Mouse (Mus musculus) monocyte, adult 2 months (primary cell): ENCODE results near the gene Ndufb5.
"Not testable (repeated sequence)": the region's sequence is repeated elsewhere in the genome, so short reads cannot be mapped to it uniquely, and the experiment has no call there.

ENCODE experiments used
- DNase-seq, 2 experiments: peaks; one replicate each; pipeline ENCODE4 v3.0.0; 2022; ENCODE audit warnings: low spot score in 2 of 2, low read depth in 1 of 2

The Ndufb5 gene

DNA sequence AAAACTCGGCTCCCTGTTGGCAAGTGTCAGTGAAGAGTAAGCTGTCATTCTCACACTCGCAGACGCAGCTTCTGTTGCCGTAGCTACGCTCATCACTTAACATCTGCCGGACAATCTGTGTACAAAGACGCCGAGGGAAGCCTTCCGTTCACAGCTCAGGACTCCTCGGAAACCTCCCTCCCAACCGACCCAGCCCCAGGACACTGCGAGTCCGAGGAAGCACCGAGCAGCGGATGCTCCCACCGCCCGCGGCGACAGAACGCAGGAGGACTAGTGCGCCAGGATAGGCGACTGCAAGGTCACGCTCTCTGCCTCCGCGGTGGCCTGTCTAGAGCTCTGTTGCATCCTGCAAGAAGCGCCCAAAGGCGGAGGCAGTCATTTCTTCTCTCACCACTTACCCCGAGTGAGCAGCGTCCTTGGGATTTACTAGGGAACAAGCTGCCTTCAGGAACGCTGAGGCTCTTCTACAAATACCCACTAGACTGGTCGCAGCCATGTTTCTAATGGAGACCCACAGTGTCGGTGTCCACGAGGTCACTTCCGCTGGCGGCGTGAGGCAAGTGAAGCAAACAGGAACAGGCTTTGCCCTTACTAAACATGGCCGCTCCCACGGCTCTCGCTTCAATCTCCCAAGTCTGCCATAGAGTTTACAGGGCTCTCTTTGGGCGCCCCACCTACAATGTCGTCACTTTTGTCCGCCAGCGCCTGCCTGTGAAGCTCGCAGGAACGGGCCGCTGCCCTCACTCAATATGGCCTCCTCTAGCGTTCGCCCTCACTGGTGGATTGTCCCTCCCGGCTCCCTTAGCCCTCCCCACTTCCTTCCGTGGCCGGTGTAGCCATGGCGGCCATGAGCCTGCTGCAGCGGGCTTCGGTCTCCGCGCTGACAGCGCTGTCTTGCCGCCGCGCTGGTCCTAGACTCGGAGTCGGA is at the start of gene Ndufb5:
Ndufb5 (plus strand) TSS at position 747 of the 928 bp plus-strand sequence.
- peak; percentile 94 to 98 for DNase-seq

DNA sequence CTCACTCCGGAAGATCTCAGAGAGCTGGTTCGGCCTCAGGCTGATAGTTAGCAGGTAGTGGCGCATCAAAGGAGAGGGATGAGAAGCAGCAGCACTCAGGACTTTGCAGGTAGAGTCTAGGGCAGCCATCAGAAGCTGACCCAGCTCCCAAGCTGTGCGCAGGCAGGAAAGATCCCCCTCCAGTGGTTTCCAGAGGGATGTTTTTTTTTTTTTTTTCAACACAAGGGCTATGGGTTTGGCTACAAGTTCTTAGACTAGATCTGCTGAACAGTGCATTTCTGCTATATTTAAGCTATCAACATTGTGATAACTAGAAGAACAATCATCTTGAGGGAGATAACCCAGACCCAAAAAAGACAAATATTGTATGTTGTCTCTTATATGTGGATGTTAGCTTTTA is 49.6 kb upstream of the Ndufb5 start:
- DNase-seq = no peak

DNA sequence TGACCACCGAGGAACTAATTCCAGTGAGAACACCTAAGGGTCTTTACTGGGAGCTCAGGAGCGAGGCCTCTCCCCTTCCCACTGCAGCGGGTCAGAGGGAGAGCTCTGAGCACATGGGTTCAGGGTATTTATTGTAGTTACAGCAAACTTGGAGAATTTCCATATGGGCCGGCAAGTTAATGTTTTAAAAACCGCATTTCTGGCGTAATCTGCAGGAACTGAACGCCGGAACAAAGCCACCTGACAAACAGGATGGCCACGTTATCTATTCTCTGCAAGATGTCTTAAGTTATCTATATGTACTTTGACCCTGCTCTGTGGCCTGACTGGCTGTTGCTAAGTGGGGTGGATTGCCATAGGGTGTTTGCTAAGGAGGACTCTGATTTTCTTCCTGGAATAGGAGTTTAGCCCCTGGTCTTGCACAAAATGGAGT is 47.2 kb upstream of the Ndufb5 start:
- no peak for DNase-seq

DNA sequence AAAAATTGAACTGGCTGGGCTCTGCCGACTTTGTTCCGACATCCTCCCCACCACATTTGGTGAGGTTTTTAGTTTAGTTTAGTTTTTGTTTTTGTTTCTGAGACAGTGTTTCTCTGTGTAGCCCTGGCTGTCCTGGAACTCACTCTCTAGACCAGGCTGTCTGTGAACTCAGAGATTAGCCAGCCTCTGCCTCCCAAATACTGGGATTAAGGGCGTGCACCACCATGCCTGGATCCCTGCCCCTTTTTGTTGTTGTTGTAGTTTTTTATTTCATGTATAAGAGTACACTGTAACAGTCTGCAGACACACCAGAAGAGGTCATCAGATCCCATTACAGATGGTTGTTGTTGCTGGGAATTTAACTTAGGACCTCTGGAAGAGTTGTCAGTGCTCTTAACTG is 46.8 kb upstream of the Ndufb5 start:
- DNase-seq = no peak

DNA sequence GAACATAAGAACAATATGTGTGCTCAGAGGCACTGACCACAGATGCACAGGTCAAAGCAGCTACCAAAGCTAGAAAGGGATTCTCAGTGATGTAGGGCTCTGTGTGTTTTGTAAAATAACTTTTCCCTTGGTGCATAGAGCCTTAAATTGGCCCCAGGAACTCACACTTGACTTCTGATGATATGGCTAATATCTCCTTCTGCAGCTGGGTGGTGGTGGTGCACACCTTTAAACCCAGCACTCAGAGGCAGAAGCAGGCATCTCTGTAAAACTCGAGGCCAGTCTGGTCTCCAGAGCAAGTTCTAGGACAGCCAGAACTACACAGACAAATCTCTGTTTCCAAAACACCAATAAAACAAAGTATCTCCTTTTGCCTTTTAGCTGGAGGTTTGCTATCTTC is 45.9 kb upstream of the Ndufb5 start:
- DNase-seq = no peak

DNA sequence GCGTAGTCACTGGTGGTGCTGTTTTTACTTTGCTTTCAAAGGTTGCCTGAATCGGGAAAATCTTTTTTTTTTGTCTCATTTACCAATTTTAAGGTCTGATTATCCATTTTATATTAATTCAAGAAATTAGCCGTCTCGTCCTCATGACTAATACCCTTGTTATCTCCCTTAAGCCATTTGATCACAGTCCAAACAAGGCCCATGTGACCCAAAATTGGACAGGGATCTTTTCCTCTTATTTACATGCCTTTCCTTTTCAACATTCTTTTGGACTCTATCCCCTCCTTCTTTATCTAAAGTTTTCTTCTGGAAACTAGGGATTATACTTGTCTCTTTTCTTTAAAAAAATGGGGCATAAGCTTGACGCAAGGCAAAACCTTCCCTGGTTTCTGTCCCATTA is 44.9 kb upstream of the Ndufb5 start:
- no peak for DNase-seq

DNA sequence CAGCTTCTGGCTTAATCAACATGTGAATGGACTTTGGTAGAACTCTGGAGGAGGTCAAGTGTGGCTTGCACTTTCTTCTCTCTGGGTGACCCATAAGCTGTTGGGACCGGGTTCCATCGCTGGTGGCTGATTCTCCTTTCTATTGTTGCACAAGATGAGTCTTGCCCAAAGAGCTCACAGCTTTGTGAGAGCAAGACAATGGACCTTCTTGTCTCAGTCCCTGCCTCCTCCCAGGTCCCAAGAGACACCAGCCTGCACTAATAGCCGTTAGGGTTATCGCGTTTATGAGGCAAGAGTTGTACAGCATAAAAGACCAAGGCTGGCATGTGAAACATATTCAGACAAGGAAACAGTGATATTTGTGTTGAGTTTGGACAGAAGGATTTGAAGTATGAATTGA is 42.6 kb upstream of the Ndufb5 start:
- no peak for DNase-seq

DNA sequence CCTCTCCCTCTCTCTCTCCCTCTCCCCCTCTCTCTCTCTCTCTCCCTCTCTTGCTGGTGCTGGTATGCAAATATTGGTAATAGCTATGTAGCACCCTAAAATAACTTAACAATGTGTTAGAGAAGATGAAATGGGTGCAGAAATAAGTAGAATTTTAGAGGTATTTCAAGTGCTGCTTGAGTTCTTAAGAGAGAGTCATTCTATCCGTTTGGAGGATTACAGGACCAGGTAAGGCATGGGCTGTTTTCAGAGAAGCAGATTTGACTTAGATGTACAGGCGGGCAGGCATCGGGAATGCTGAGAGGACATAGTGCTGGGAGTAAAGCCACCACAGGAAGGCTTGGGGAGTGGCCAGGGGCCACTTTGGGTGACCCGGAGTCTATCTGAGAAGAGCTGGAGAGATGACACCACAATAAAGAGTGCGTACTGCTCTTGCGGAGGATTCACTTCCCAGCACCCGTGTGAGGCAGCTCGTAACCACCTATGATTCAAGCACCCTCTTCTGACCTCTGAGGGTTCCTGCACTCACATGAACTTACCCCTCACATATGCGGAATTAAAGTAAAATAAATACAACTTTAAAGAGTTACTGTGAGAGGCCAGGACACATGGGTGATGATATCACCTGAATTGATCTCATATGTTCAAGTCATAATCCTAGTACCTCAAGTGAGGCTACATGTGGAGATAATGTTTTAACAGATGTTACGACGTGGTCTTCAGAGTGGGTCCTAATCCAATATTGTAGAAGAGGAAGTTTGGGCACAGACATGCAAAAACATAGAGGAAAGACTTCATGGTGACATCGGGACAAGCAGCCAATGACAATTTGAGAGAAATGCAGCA is 41.8 kb upstream of the Ndufb5 start:
- no peak for DNase-seq

DNA sequence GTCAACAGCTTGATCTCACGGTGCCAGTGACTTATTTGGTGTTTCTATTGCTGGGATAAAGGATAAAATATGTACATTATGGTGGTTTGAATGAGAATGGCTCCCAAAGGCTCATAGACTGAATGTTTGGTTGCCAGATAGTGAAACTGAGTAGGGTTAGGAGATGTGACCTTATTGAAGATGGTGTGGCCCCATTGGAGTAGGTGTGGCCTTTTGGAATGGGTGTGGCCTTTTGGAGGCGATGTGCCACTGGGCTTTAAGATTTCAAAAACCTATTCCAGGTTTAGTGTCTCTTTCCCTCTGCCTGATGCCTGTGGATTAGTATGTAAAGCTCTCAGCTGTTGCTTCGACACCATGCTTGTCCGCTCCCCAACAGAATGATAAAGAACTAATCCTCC is 41.2 kb upstream of the Ndufb5 start:
- DNase-seq = no peak

DNA sequence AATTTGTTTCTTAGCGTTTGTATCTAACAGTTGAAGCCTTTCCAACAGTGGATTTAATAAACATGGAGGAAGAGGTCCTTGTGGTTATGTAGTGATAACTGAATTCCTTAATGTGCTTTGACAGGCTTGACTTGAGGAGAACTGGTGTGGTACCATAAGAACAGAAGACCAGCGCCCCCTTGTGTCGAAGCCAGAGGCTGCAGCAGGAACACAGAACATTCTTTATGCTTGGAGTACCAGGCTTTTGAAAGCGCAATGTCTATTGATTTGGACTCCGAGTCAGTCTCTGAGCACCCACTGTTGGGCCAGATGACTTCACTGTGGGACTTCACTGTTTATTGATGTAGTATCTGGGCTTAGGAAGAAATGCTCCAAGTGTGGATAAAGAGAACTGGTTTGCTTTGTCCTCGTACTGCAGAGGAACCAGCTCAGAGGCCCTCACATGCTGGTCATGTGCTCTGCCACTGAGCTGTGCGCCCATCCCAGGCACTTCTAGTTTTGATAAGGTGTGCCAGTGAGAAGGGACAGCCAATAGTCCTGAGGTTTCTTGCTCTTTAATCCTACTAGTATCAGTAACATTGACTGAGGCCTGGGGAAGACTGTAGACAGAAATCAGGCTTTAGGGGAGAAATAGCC is 38.4 kb upstream of the Ndufb5 start:
- DNase-seq = peak; percentile 37 to 67

DNA sequence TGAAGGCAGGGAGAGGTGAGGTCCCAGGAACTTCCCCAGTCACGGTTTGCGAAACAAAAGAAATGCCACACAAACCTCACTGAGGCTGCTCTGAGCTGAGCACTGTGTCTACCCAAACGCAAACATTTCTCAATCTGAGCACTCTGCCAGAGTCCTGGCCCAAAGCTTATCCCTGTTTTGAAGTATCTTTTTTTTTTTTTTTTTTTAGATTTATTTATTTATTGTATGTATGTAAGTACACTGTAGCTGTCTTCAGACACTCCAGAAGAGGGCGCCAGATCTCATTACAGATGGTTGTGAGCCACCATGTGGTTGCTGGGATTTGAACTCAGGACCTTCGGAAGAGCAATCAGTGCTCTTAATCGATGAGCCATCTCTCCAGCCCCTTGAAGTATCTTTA is 32.8 kb upstream of the Ndufb5 start:
- DNase-seq = not testable (repeated sequence)

DNA sequence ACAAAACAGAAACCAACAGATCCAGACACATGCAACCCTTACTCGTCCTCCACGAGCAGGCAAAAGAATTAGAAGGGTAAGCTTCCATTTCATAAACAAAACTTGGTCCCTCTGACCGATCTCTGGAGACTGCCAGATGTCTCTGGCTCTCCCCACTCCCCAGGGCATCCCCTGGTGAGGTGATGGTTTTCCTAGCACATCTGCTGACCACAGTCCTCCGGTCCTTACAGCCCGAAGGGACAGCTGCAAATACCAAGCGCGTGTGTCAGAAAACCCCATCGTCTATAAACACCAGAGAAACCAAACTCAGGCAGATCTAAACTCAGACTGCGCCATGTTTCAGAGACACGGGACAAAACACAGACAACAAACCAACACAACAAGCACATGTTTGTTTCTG is 32.2 kb upstream of the Ndufb5 start:
- not testable (repeated sequence) for DNase-seq

DNA sequence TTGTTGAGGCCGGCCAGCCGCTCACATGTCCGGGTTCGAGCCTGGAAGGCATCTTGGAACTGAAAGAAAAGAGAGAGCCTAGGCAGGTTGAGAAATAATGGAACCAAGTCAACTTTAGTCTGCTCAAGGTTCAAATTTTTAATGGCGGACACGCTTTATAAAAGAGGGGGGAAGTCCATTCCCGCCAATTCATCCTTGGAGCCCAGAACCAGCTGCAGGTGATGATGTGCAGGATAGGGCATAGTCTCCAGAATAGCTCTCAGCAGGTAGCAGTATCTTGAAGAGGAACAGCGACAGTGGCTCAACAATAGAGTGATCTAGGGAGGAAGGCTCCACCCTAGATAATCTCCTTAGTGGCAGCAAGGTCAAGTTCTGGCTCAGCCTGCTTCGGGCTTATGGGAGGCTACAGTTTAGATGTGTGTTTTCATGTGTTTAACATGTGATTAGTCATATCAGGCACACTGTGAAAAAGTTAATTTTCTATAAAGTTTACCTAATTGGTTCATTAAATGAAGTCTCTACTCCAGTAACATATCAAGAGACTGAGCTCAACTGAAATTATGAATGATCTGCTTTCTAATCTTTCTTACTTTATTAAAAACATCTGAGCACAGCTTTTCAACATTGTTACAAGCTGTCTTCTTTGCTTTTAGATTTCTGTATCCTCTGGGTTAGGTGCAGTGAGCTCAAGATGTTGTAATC is 31.0 kb upstream of the Ndufb5 start, which contains the start of gene Actl6a:
Actl6a (plus strand) TSS at position 652 of the 702 bp plus-strand sequence.
- DNase-seq = not testable (repeated sequence)

DNA sequence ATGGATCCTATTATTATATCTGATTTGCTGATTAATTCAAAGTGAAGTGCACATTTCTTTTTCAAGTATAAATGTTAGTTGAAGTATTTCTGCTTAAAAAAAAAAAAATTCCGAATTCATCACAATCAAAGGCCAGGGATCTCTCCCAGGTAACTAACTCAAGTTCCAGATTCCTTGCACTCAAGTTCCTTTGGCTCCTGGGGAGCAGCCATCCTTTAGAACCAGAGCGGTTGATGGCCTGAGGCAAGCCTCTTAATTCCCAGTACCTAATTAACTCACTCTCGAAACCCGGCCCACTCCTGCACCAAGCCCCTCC is 28.8 kb upstream of the Ndufb5 start:
- no peak for DNase-seq

DNA sequence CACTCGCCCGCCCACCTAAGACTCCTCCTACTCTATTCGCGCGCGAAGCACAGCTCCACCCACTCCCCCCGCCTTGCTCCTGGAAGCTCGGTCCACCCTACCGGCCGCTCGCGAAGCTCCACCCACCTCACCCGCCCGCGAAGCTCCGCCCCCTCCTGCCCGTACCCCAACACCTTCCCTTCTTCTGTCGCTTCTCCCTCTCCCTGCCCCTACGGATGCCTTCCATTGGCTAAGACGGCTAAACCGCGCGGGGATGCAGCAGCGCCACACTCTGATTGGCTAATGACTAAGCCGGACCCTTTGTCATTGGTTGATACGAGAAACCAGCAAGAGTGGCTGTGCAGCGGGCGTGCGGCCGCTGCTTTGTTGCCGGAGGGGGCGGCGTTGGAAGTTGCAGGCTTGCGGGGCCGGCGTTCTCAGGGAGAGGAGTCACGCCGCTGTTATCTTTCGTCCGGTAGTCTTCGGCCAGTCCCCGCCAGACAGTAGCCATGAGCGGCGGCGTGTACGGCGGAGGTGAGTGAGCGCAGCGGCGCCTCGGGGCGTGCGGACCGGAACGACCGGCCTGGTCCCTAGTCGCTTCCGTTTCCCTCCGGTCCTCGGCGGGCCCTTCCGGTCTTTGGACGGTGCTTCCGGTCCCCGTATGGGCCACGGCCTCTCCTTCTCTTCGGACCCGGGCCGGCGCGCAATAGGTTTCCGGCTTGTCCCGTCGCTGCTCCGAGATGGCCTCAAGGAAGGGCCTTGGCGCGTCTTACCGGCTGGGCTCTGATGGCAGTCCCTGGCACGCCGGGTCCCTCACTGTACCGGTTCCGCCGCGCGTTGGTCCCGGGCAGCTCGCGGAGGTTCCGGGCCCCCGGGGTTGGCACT is 28.2 kb upstream of the Ndufb5 start:
- DNase-seq = peak; percentile 93 to 96

DNA sequence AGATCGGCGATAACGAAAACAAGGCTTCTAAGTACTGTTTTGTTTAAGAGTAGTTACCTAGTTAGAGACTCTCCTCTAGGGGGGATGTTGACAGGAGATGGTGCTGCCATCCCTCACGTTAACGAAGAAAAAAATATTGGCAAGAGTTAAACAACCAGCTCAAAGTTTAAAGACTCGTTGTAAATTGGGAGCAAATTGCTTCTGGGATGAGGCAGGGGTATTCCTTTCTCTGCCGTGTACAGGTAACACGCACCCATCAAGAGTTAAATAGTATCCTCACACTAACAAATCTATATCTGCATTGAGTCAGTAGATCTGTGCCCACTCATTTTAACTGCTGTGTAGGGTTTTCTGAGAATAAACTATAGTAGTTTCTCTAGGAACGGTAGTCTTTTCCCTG is 27.4 kb upstream of the Ndufb5 start:
- no peak for DNase-seq

DNA sequence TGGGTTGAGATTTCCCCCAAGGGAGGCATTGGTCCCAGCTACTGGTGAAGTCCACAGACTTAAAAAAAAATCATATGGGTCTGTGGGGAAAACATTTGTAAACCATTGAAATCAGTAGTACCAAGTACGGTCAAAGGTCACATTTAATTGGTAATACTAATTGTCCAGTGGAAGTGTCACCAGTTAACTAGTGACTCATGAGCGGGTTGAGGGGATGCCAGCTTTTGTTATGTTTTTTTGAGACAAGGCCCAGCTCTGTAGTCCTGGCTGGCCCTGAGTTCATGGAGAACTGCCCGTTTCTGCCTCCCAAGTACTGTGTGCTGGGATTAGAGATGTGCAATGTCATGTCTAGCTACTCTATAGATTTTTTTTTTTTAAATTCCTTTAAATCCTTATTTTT is 23.1 kb upstream of the Ndufb5 start:
- DNase-seq = no peak

DNA sequence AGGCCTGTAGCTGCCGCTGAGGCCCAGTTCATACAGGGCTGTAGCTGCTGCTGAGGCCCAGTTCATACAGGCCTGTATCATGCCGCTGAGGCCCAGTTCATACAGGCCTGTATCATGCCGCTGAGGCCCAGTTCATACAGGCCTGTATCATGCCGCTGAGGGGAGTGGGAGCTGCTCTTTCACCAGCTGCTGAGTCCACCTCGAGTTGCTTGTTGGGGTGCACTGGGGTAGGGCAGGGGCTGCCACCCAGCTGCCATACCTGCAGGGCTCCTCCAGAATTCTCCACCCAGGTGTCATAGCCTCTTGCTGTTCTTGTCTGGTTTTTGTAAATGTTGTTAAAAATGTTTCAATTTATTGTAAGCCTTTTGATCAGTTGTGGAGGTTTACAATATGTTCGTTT is 19.4 kb upstream of the Ndufb5 start:
- not testable (repeated sequence) for DNase-seq

DNA sequence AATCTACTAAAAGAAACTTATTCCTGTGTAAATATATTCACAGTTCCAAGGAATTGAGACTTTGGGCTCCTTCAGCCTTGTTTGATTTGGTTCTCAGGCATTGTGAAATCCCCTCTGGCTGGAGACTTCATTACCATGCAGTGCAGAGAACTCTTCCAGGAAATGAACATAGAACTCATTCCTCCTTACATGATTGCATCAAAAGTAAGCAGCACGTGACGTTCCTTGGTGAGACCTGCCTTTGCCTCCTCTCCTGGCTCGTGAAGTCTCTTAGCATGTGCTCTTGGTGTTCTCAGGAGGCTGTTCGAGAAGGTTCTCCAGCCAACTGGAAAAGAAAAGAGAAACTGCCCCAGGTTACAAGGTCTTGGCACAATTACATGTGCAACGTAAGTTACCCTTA is 18.5 kb upstream of the Ndufb5 start:
- DNase-seq = no peak

DNA sequence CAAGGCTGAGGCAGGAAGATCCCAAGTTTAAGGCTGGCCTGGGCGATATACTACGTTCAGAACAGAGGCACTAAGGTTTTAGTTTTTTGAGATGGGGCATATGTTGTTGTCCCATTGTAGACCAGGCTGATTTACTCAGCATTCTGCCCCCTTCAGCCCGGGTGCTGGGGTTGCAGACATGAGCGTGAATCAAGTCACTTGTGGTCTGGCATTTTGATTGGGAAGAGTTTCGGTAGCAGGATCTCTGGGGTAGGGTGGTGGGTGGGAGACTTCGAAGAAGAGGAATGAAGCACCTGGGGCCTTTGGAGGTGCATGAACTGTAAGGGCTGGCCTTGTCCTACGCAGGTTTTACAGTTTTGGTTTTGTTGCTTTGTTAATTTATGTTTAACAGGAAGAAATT is 12.6 kb upstream of the Ndufb5 start:
- no peak for DNase-seq
